Mouse (Mus musculus) neutrophil, adult 59 days (primary cell): ENCODE data around the gene Gm28043. TPM values are rescaled to one million over a fixed set of nuclear protein-coding genes. Genes with fewer than 3 reads are reported as not detected.

Experiments used
- total RNA-seq, 2 experiments: library from RNA; stranded (reverse); gene quantifications; 1 replicate in 1 of 2; 2 replicates in 1 of 2; pipeline ENCODE4 v1.2.4; 2023

Gene Gm28043
- total RNA-seq = 10 to 100 TPM; 14.3 to 14.5 TPM

GRCm38 (mm10) chr17:29614115-29615023 lies at the start of gene Gm28043, which contains the start of gene Rnf8:
Gene Gm28043 (plus strand): TSS chr17:29614876.
Gene Rnf8 (plus strand): TSS chr17:29614790.

GRCm38 (mm10) chr17:29660076-29660761 lies 45.5 kb downstream of the Gm28043 start, which contains the start of gene Cmtr1:
Gene Cmtr1 (plus strand): TSS chr17:29660595.

GRCm38 (mm10) chr17:29716732-29717445 lies 102.2 kb downstream of the Gm28043 start, which contains the start of gene Ccdc167:
Gene Ccdc167 (minus strand): TSS chr17:29717044.

Other genes with a start within 250 kb of the Gm28043 start
- 100 to 1,000 TPM; 351 to 485 TPM for gene Pim1, start 124.1 kb upstream of the Gm28043 start, total RNA-seq
- gene Gm17657, start 65.2 kb upstream of the Gm28043 start, total RNA-seq = not detected
- 10 to 100 TPM; 11.8 to 12.9 TPM for gene Tbc1d22b, start 65.1 kb upstream of the Gm28043 start, total RNA-seq
- not detected for gene Tmem217, start 62.5 kb upstream of the Gm28043 start, total RNA-seq
- gene Rnf8, start 86 bp upstream of the Gm28043 start, total RNA-seq = 10 to 100 TPM; 30.3 to 36.5 TPM
- 100 to 1,000 TPM; 191 to 211 TPM for gene Cmtr1, start 45.7 kb downstream of the Gm28043 start, total RNA-seq
- gene Ccdc167, start 102.2 kb downstream of the Gm28043 start, total RNA-seq = 10 to 100 TPM; 12.9 to 14.9 TPM